Mouse (Mus musculus): ENCODE measurements around the gene Zbtb46. TPM values are rescaled to one million over a fixed set of nuclear protein-coding genes. Genes with fewer than 3 reads are reported as not detected.
A peak's percentile ranks its signal among the peaks of the same experiment; 100 is the strongest.

The Zbtb46 gene
- polyA plus RNA-seq, 1 experiment from 2014 or later, result 5.7 TPM

DNA sequence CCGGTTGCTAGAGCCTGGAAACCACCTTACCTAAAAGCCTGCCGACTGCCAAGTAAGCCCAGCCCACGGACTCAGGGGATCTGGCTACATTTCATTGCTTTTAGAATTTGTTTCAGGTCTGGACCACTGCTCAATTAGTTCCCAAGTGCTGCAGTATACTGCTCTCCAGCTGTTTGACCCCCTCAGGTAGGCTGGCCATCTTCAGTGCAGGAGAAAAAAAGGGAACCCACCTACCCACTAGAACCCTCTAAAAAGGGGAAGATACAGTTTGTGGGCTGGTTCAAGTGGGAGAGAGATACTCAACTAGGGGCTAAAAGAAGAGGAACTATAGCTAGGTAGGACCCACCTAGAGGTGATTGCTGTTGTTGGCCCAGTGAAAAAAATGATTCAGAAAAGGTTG lies 33.0 kb upstream of the Zbtb46 start:
- H3K4me3 ChIP-seq (ENCODE audit: low read depth, low read length), result no peak overlapping the region
- H3K9me3 ChIP-seq (ENCODE audit: control insufficient read depth, low read length), result no peaks in the 10 kb centered on the region
- no peak overlapping the region for H3K27ac ChIP-seq (replicated peaks; ENCODE audit: low read depth, low read length)
- H3K27me3 ChIP-seq (replicated peaks; ENCODE audit: control insufficient read depth, insufficient read depth, low read length), result no peaks in the 10 kb centered on the region
- no peaks in the 10 kb centered on the region for H3K36me3 ChIP-seq (ENCODE audit: control insufficient read depth, insufficient read depth, low read length)
- ATAC-seq (ENCODE audit: low read depth), result no peak
- no peak overlapping the region for H3K9ac ChIP-seq (ENCODE audit: low read depth, low read length)
- WGBS, result 33% methylated on average over 3 of the region's 3 CpGs
- no peak overlapping the region for H3K4me2 ChIP-seq (ENCODE audit: low read depth, low read length)
- no peak for DNase-seq (ENCODE audit: low spot score)
- H3K4me1 ChIP-seq (ENCODE audit: control insufficient read depth, insufficient read depth, low read length), result 0 out of 2 replicates have a peak, but pooled peaks cover 7% of the 10 kb centered on the region

DNA sequence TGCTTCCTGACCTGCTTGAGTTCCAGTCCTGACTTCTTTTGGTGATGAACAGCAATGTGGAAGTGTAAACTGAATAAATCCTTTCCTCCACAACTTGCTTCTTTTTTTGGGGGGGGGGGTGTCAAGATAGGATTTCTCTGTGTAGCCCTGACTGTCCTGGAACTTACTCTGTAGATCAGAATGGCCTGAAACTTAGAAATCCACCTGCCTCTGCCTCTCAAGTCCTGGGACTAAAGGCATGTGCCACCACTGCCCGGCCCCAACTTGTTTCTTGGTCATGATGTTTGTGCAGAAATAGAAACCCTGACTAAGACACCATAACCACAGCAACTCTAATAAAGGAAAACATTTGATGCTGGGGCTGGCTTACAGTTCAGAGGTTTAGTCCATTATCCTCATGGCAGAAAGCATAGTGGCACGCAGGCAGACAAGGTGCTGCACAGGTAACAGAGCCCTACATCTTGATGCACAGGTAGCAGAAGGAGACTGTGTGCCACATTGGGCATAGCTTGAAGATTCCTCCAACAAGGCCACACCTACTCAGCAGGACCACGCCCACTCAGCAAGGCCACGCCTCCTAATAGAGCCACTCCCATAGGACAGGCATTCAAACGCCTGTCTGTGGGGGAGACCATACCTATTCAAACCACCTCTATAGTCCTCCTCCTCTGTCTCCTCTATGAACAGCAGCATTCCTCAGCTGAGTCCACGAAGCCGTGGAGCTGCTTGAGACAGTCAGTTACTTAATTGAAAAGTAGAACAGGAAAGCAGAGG lies 32.4 kb upstream of the Zbtb46 start:
- DNase-seq (ENCODE audit: low spot score), result no peak
- 33% methylated on average over 7 of the region's 7 CpGs for WGBS

DNA sequence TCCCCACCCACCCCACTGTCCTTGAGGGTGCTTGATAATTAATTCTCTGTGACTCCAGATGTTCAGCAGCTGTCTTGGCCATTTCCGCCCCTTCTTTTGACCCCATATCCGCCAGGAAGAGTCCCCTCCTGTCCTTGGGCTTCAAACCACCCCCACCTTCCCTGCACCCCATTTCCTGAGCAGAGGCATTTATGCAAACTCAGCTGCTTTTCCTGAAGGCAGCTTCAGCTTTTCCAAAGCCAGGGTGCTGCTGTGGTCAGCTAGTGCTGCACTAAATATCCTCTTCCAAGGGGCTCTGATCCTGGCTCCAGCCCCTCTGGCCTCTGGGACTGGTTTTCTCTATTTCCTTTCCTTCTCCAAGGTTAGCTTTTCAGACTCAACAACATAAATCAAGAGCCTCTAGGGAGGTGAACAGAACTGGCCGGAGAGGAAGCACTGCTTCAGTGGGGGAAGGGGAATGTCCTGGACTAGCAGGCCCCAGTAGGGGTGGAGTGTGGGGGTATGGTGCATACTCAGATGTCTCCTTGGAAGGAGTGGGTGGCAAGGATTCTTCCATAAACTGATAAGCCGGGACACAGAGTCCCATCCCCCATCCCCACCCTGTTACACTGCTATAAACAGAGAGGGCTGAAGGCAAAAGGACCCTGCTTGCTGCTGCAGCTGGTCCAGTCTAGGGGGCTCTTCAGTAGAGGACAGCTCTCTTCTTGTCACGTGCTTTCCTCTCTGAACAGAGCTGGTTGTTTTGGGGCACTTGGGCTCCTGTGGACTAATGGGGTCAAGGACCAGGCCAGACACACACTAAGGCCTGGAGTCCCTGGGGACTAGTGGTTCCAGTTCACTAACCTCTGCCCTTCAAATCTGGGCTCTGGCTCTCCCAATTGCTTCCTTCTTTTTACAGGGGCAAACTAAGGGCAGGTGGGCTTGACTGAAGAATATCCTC lies 28.4 kb upstream of the Zbtb46 start:
- Histone ChIP-seq H3K27ac (replicated peaks; ENCODE audit: low read depth, low read length) (peak overlapping the region; percentile 55; the same call in 1 of the 2 replicates), H3K9me3 (ENCODE audit: control insufficient read depth, low read length) (no peaks in the 10 kb centered on the region), H3K9ac (ENCODE audit: low read depth, low read length) (no peak overlapping the region), H3K4me2 (ENCODE audit: low read depth, low read length) (no peak overlapping the region), H3K36me3 (ENCODE audit: control insufficient read depth, insufficient read depth, low read length) (no peaks in the 10 kb centered on the region), H3K4me3 (ENCODE audit: low read depth, low read length) (no peak overlapping the region), H3K4me1 (ENCODE audit: control insufficient read depth, insufficient read depth, low read length) (0 out of 2 replicates have a peak, but pooled peaks cover 3% of the 10 kb centered on the region), H3K27me3 (replicated peaks; ENCODE audit: control insufficient read depth, insufficient read depth, low read length) (no peaks in the 10 kb centered on the region)
- 26% methylated on average over 5 of the region's 5 CpGs for WGBS
- peak; percentile 49 for DNase-seq (ENCODE audit: low spot score)
- ATAC-seq (ENCODE audit: low read depth), result 0 out of 2 replicates have a peak, but pooled peaks have one; percentile 12

More for the DNA sequence above, 32.4 kb upstream of the Zbtb46 start:
- Histone ChIP-seq H3K36me3 (ENCODE audit: control insufficient read depth, insufficient read depth, low read length) (no peaks in the 10 kb centered on the region), H3K4me3 (ENCODE audit: low read depth, low read length) (no peak overlapping the region), H3K4me2 (ENCODE audit: low read depth, low read length) (no peak overlapping the region), H3K4me1 (ENCODE audit: control insufficient read depth, insufficient read depth, low read length) (0 out of 2 replicates have a peak, but pooled peaks cover 7% of the 10 kb centered on the region), H3K27ac (replicated peaks; ENCODE audit: low read depth, low read length) (no peak overlapping the region), H3K9ac (ENCODE audit: low read depth, low read length) (no peak overlapping the region), H3K9me3 (ENCODE audit: control insufficient read depth, low read length) (no peaks in the 10 kb centered on the region), H3K27me3 (replicated peaks; ENCODE audit: control insufficient read depth, insufficient read depth, low read length) (no peaks in the 10 kb centered on the region)
- no peak for ATAC-seq (ENCODE audit: low read depth)

DNA sequence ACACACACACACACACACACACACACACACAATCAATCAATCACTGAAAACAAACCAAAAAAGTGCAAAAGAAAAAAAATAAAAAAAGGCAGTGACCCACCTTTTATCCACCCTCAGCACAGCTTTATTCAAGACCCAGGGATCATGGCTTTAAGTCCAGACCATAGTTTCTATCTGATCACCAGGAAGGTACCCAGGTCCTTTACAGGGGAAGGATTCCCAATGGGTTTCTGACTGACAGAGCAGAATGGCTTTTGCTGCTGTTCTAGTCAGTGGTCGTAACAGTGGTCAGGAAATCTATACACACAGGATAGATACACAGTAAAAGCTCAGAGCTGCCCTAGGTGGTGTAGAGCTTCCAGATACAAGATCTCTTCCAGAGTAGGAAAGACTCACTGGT lies 26.5 kb upstream of the Zbtb46 start:
- no peaks in the 10 kb centered on the region for H3K36me3 ChIP-seq (ENCODE audit: control insufficient read depth, insufficient read depth, low read length)
- no peaks in the 10 kb centered on the region for H3K9me3 ChIP-seq (ENCODE audit: control insufficient read depth, low read length)
- H3K27me3 ChIP-seq (replicated peaks; ENCODE audit: control insufficient read depth, insufficient read depth, low read length), result no peaks in the 10 kb centered on the region
- no peak overlapping the region for H3K27ac ChIP-seq (replicated peaks; ENCODE audit: low read depth, low read length)
- 0 out of 2 replicates have a peak, but pooled peaks cover 3% of the 10 kb centered on the region for H3K4me1 ChIP-seq (ENCODE audit: control insufficient read depth, insufficient read depth, low read length)
- 11% methylated on average over 1 of the region's 1 CpGs for WGBS
- DNase-seq (ENCODE audit: low spot score) (no peak), ATAC-seq (ENCODE audit: low read depth) (no peak)
- no peak overlapping the region for H3K4me2 ChIP-seq (ENCODE audit: low read depth, low read length)
- no peak overlapping the region for H3K9ac ChIP-seq (ENCODE audit: low read depth, low read length)
- H3K4me3 ChIP-seq (ENCODE audit: low read depth, low read length), result no peak overlapping the region

DNA sequence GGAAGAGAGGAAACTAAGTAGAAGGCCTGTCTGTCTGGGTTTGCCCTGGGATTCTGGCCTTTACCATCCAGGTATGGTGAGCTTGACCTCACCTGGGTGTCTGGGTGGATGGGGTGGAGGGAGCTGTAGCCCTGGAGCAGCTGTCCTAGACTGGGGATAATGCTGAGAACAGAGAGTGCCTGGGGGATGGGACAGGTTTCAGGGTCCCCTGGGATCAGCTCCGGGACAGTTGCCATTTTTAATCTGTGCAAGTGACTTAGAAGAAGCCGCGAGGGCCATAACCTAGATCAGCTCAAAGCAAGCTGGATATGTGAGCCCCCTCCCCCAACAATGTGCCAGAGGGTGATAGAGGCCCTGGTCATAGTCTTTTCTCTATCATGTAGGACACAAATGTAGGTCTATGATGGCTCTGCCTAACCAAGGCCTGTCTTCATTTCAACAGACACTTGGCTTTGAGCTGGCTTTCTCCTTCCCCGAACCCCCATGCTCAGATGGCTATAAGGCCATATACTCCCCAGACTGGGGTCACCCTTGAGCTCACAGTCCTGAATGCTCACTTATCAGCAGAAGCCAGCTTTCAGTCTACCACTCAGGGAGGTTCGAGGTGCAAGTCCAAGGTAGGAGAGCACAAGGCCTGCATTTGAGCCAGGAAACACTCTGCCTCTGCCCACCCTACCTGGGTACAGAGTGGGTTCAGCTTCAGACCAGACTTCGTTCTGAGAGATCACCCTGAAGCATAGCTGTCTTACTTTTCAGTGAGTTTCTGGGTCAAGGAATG lies 25.4 kb upstream of the Zbtb46 start:
- Histone ChIP-seq H3K27ac (replicated peaks; ENCODE audit: low read depth, low read length) (no peak overlapping the region), H3K36me3 (ENCODE audit: control insufficient read depth, insufficient read depth, low read length) (no peaks in the 10 kb centered on the region), H3K27me3 (replicated peaks; ENCODE audit: control insufficient read depth, insufficient read depth, low read length) (no peaks in the 10 kb centered on the region), H3K9ac (ENCODE audit: low read depth, low read length) (no peak overlapping the region), H3K4me1 (ENCODE audit: control insufficient read depth, insufficient read depth, low read length) (0 out of 2 replicates have a peak, but pooled peaks cover 3% of the 10 kb centered on the region), H3K9me3 (ENCODE audit: control insufficient read depth, low read length) (no peaks in the 10 kb centered on the region), H3K4me3 (ENCODE audit: low read depth, low read length) (no peak overlapping the region), H3K4me2 (ENCODE audit: low read depth, low read length) (no peak overlapping the region)
- WGBS, result 71% methylated on average over 6 of the region's 6 CpGs
- DNase-seq (ENCODE audit: low spot score) (no peak), ATAC-seq (ENCODE audit: low read depth) (no peak)

DNA sequence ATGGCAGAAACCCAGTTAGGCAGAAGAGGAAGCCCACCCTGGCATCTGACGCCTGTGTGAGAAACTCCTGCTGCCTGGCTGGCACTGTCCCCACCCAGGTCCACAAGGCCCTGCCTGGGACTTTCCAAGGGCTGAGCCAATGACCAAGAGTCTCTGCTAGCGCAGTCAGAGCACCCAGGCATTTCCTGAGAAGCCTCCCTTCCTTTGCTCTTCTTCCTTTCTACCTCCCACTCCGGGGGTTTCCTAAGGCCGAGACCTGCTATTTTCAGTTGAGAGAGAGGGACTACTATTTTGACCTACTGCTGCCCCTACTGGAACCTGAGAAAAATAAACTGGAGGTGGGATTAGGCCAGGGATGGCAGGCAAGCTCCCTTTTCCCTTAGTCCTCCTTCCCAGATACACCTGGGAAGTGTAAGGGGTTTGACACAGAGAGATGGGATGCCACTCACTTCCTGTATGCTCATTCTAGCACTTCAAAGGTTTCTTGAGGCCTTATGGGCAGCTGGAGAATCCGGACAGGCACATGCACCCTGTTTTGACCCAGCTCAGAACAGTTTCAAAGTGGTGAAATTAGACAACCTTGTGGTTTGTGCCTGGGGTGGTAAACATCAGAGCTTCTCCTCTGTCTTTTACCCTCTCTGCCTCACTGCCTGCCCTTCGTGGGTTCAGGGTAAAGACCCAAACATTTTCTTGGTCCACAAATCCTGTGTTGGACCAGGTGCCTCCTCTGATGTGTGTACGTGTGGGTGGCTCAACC lies 24.5 kb upstream of the Zbtb46 start:
- H3K27me3 ChIP-seq (replicated peaks; ENCODE audit: control insufficient read depth, insufficient read depth, low read length), result no peaks in the 10 kb centered on the region
- ATAC-seq (ENCODE audit: low read depth) (no peak), DNase-seq (ENCODE audit: low spot score) (no peak)
- H3K27ac ChIP-seq (replicated peaks; ENCODE audit: low read depth, low read length), result no peak overlapping the region
- no peak overlapping the region for H3K4me3 ChIP-seq (ENCODE audit: low read depth, low read length)
- 0 out of 2 replicates have a peak, but pooled peaks cover 3% of the 10 kb centered on the region for H3K4me1 ChIP-seq (ENCODE audit: control insufficient read depth, insufficient read depth, low read length)
- no peak overlapping the region for H3K4me2 ChIP-seq (ENCODE audit: low read depth, low read length)
- WGBS, result 29% methylated on average over 6 of the region's 7 CpGs
- no peaks in the 10 kb centered on the region for H3K36me3 ChIP-seq (ENCODE audit: control insufficient read depth, insufficient read depth, low read length)
- H3K9me3 ChIP-seq (ENCODE audit: control insufficient read depth, low read length), result no peaks in the 10 kb centered on the region
- peak overlapping the region; percentile 27; the same call in 1 of the 2 replicates for H3K9ac ChIP-seq (ENCODE audit: low read depth, low read length)

DNA sequence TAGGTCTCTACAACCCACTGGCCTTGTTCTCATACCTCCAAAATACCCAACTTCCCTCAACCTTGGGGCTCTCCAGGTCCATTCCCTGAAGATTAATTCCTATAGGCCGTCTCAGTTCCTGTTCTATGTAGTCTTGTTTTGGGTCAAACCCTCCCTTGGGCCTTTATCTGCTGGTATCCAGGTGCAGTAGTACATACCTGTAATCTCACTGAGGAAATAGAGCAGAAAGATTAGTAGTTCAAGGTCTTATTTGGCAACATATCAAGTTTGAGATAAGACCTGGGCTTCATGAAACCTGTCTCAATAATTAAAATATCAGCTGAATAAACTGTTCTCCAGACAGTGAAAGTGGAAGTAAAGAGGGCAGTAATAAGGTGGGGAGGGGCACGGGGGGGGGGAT lies 23.9 kb upstream of the Zbtb46 start:
- WGBS, result 39% methylated on average over 2 of the region's 2 CpGs
- Histone ChIP-seq H3K4me3 (ENCODE audit: low read depth, low read length) (no peak overlapping the region), H3K27me3 (replicated peaks; ENCODE audit: control insufficient read depth, insufficient read depth, low read length) (no peaks in the 10 kb centered on the region), H3K4me1 (ENCODE audit: control insufficient read depth, insufficient read depth, low read length) (0 out of 2 replicates have a peak, but pooled peaks cover 3% of the 10 kb centered on the region), H3K27ac (replicated peaks; ENCODE audit: low read depth, low read length) (no peak overlapping the region), H3K9ac (ENCODE audit: low read depth, low read length) (peak overlapping the region; percentile 27; the same call in 1 of the 2 replicates), H3K9me3 (ENCODE audit: control insufficient read depth, low read length) (no peaks in the 10 kb centered on the region), H3K4me2 (ENCODE audit: low read depth, low read length) (no peak overlapping the region), H3K36me3 (ENCODE audit: control insufficient read depth, insufficient read depth, low read length) (no peaks in the 10 kb centered on the region)
- DNase-seq (ENCODE audit: low spot score), result no peak
- no peak for ATAC-seq (ENCODE audit: low read depth)

Measured in embryonic facial prominence, embryonic 14.5 days (tissue).